ENCODE assay signal across 15 mouse cellular contexts in genomic region chr2:173119023-173119944, GRCm38 (mm10). TPM values are rescaled to one million over a fixed set of nuclear protein-coding genes. Genes with fewer than 3 reads are reported as not detected.
DNase-seq lines count a peak whose midpoint lies in the region; ATAC-seq and TF ChIP-seq lines count a peak whose summit lies in the region.
"Had no signal": no experiment of that assay in that cellular context is flagged by ENCODE, and none has a peak within 500 bp of the region (broad histone marks: within the 10 kb centered on the region; RNA-seq: fewer than 3 reads in every experiment).

Gene Ctcfl (minus strand): TSS chr2:173119525.

- H3K9ac ChIP-seq in kidney, embryonic 16.5 days (replicated peaks; ENCODE audit: low read length), result no peak within 1 kb of the TSS
- no peak within 1 kb of the TSS for H3K9ac ChIP-seq in liver, adult 2 months (ENCODE audit: low read depth, low read length)
- no peak within 1 kb of the TSS for H3K9ac ChIP-seq in stomach, postnatal 0 days (ENCODE audit: low read length)

- no peak within 1 kb of the TSS for H3K27ac ChIP-seq in kidney, embryonic 16.5 days (ENCODE audit: low read length)
- peak within 1 kb of the TSS; percentile 41 for H3K27ac ChIP-seq in bone marrow, adult 2 months (ENCODE audit: control insufficient read depth, insufficient read depth, low read depth, low read length, poor library complexity)
- no peak within 1 kb of the TSS for H3K27ac ChIP-seq in liver, adult 2 months (replicated peaks; ENCODE audit: insufficient read depth, low read depth, low read length)
- H3K27ac ChIP-seq in stomach, postnatal 0 days (replicated peaks), result no peak within 1 kb of the TSS
- no peak within 1 kb of the TSS for H3K27ac ChIP-seq in thymus, adult 2 months (ENCODE audit: control insufficient read depth, insufficient read depth, low read length)

- no peak within 1 kb of the TSS for H3K4me2 ChIP-seq in kidney, embryonic 16.5 days (replicated peaks; ENCODE audit: low read depth, low read length)
- no peak within 1 kb of the TSS for H3K4me2 ChIP-seq in stomach, postnatal 0 days (replicated peaks; ENCODE audit: low read depth)

- no peaks in the 10 kb centered on the region for H3K79me2 ChIP-seq in liver, adult 2 months (ENCODE audit: control insufficient read depth, insufficient read depth, low read length)

- H3K36me3 ChIP-seq in kidney, embryonic 16.5 days (ENCODE audit: insufficient read depth, low read length), result no peaks in the 10 kb centered on the region
- H3K36me3 ChIP-seq in liver, adult 2 months (ENCODE audit: control insufficient read depth, insufficient read depth, low read length), result no peaks in the 10 kb centered on the region
- no peaks in the 10 kb centered on the region for H3K36me3 ChIP-seq in stomach, postnatal 0 days (ENCODE audit: control insufficient read depth, insufficient read depth, low read length)
- H3K36me3 ChIP-seq in thymus, adult 2 months (ENCODE audit: control insufficient read depth, insufficient read depth, low read length), result no peaks in the 10 kb centered on the region

- WGBS in kidney, embryonic 16.5 days, result 91% methylated on average over 35 of the region's 35 CpGs
- WGBS in bone marrow, adult 2 months, result 85% methylated on average over 35 of the region's 35 CpGs
- 89% methylated on average over 35 of the region's 35 CpGs for WGBS in liver, adult 2 months
- WGBS in stomach, postnatal 0 days, result 85% methylated on average over 35 of the region's 35 CpGs
- WGBS in thymus, adult 2 months, result 89% methylated on average over 35 of the region's 35 CpGs

- peaks cover 4% of the 10 kb centered on the region; the same call in 1 of the 2 replicates for H3K4me1 ChIP-seq in kidney, embryonic 16.5 days (ENCODE audit: insufficient read depth, low read length)
- peaks cover 2% of the 10 kb centered on the region for H3K4me1 ChIP-seq in bone marrow, adult 2 months (ENCODE audit: control insufficient read depth, insufficient read depth, low read length)
- peaks cover 5% of the 10 kb centered on the region; the same call in 1 of the 2 replicates for H3K4me1 ChIP-seq in liver, adult 2 months (ENCODE audit: control insufficient read depth, insufficient read depth, low read length)
- H3K4me1 ChIP-seq in stomach, postnatal 0 days (replicated peaks; ENCODE audit: control insufficient read depth, insufficient read depth), result no peaks in the 10 kb centered on the region
- H3K4me1 ChIP-seq in thymus, adult 2 months (replicated peaks; ENCODE audit: control insufficient read depth, insufficient read depth, low read length), result no peaks in the 10 kb centered on the region

- TF ChIP-seq POLR2A in bone marrow, adult 2 months (IDR thresholded peaks at IDR 0.05; ENCODE audit: borderline replicate concordance, control insufficient read depth, low read depth, low read length), result no peak
- TF ChIP-seq POLR2A in liver, adult 2 months (IDR thresholded peaks at IDR 0.05; ENCODE audit: extremely low read depth, insufficient read depth, low read length), result no peak
- no peak for TF ChIP-seq POLR2A in thymus, adult 2 months (IDR thresholded peaks at IDR 0.05; ENCODE audit: control insufficient read depth, extremely low read depth, insufficient read depth, low read length, poor library complexity)

- TF ChIP-seq EP300 in stomach, postnatal 0 days (optimal IDR thresholded peaks at IDR 0.05), result no peak

- no peak for TF ChIP-seq CTCF in bone marrow, adult 2 months (IDR thresholded peaks at IDR 0.05; ENCODE audit: control insufficient read depth, insufficient read depth, low read length)
- TF ChIP-seq CTCF in liver, adult 2 months (IDR thresholded peaks at IDR 0.05; ENCODE audit: low read depth, low read length), result 0 out of 2 replicates have a peak, but pooled peaks have one; percentile 14
- TF ChIP-seq CTCF in stomach, postnatal 0 days (IDR thresholded peaks at IDR 0.05; ENCODE audit: low read depth), result no peak
- no peak for TF ChIP-seq CTCF in thymus, adult 2 months (IDR thresholded peaks at IDR 0.05; ENCODE audit: borderline replicate concordance, control insufficient read depth, extremely low read depth, insufficient read depth, low read length, poor library complexity)

- ATAC-seq in kidney, embryonic 16.5 days (ENCODE audit: low FRiP score, low TSS enrichment), result peak; percentile 27; the same call in 1 of the 2 replicates
- ATAC-seq in stomach, postnatal 0 days (ENCODE audit: low FRiP score, low TSS enrichment), result 0 out of 2 replicates have a peak, but pooled peaks have one; percentile 21
- ATAC-seq: midbrain, embryonic 16.5 days had no signal

- 0 out of 2 replicates have a peak, but pooled peaks cover 5% of the 10 kb centered on the region for H3K9me3 ChIP-seq in kidney, embryonic 16.5 days (ENCODE audit: low read length)
- H3K9me3 ChIP-seq in stomach, postnatal 0 days (ENCODE audit: control insufficient read depth, low read length), result no peaks in the 10 kb centered on the region

- DNase-seq in kidney, postnatal 36 days, result no peak
- DNase-seq in liver, adult 2 months (ENCODE audit: extremely low read depth, low read depth, low spot score), result no peak
- DNase-seq in stomach, postnatal 0 days (ENCODE audit: low spot score), result no peak
- no peak for DNase-seq in thymus, adult 2 months
- DNase-seq in spleen, adult 18-20 months, result no peak
- no peak for DNase-seq in adrenal gland, adult 8-10 months
- DNase-seq: cerebellum, postnatal 14 days; lung, adult 2 months; right cerebral cortex, adult 18-20 months; thymus, postnatal 25 days had no signal

- H3K4me3 ChIP-seq in kidney, embryonic 16.5 days (ENCODE audit: low read length), result no peak within 1 kb of the TSS
- H3K4me3 ChIP-seq in bone marrow, adult 2 months (replicated peaks; ENCODE audit: control insufficient read depth, low read depth, low read length), result peak within 1 kb of the TSS; percentile 13
- H3K4me3 ChIP-seq in liver, adult 2 months (ENCODE audit: insufficient read depth, low read depth, low read length), result no peak within 1 kb of the TSS
- no peak within 1 kb of the TSS for H3K4me3 ChIP-seq in stomach, postnatal 0 days (ENCODE audit: low read depth, low read length)
- no peak within 1 kb of the TSS for H3K4me3 ChIP-seq in thymus, adult 2 months (ENCODE audit: control insufficient read depth, insufficient read depth, low read length)

- no peaks in the 10 kb centered on the region for H3K27me3 ChIP-seq in kidney, embryonic 16.5 days (ENCODE audit: insufficient read depth, low read length)
- H3K27me3 ChIP-seq in liver, adult 2 months (ENCODE audit: control insufficient read depth, insufficient read depth, low read length), result no peaks in the 10 kb centered on the region
- no peaks in the 10 kb centered on the region for H3K27me3 ChIP-seq in stomach, postnatal 0 days (ENCODE audit: control insufficient read depth, insufficient read depth, low read length)
- H3K27me3 ChIP-seq in thymus, adult 2 months (ENCODE audit: control insufficient read depth, insufficient read depth, low read length), result no peaks in the 10 kb centered on the region; the same call in 1 of the 2 replicates

RNA-seq across cellular contexts. Expression of gene Ctcfl, which starts in this region (rescaled TPM):
- polyA plus RNA-seq in kidney, embryonic 16.5 days (2015; fragmentation: Nextera tagmentation; extraction: Ambion mirVana), result 0.07 and 0.10 TPM in 2 replicates
- polyA plus RNA-seq in bone marrow, adult 2 months (2011; ENCODE audit: insufficient read depth, insufficient read length, low replicate concordance, missing spikeins), result not detected in 2 replicates
- total RNA-seq in liver, adult 2 months (2014; rRNA removed), result 0.27 and 0.46 TPM in 2 replicates
- 0.10 and 0.20 TPM in 2 replicates for polyA plus RNA-seq in liver, adult 2 months (2012; rRNA removed)
- polyA plus RNA-seq in stomach, postnatal 0 days (2015; fragmentation: Nextera tagmentation; extraction: Ambion mirVana), result 0.07 TPM in 1 of 2 replicates, not detected in the other
- 0.12 TPM in 1 of 2 replicates, not detected in the other for polyA plus RNA-seq in thymus, adult 2 months (2012; rRNA removed)
- total RNA-seq in adrenal gland, adult 8-10 months (2022), result under 1 TPM in 2 of 4 experiments, not detected in 2; 0.13 to 0.22 TPM
- total RNA-seq: adrenal gland, adult 18-20 months; layer of hippocampus, adult 18-20 months had no signal
- polyA plus RNA-seq: lung, adult 2 months had no signal

Comparison
In these comparisons a context has a peak if more than half of its experiments do, and no peak if none do; other contexts are left out.
1. Peak in ATAC-seq in kidney, embryonic 16.5 days; RNA of the gene not detected or under 1 TPM.
2. Peak in ATAC-seq in stomach, postnatal 0 days; RNA of the gene not detected or under 1 TPM.